Comparison of ENCODE assay signal across 15 mouse cellular contexts in genomic region chr2:49700176-49700971, GRCm38 (mm10).
DNase-seq lines count a peak whose midpoint lies in the region; ATAC-seq lines count a peak whose summit lies in the region.
"Had no signal": no experiment of that assay in that cellular context is flagged by ENCODE, and none has a peak within 500 bp of the region (broad histone marks: within the 10 kb centered on the region; RNA-seq: fewer than 3 reads in every experiment).

No protein-coding gene starts in this region.

- intact Hi-C loops in heart, postnatal 14 days (cut with DNase I): no loop called here

- no peaks in the 10 kb centered on the region for H3K9me3 ChIP-seq in lung, embryonic 15.5 days
- H3K9me3 ChIP-seq: hindbrain, embryonic 13.5 days; limb, embryonic 15.5 days had no signal

- H3K9ac ChIP-seq in lung, embryonic 15.5 days: no peak overlapping the region
- H3K9ac ChIP-seq: hindbrain, embryonic 13.5 days; limb, embryonic 15.5 days had no signal

- no peaks in the 10 kb centered on the region for H3K36me3 ChIP-seq in lung, embryonic 15.5 days

- no peak for DNase-seq in cerebellum, adult 11 months
- no peak for DNase-seq in lung, postnatal 25 days (ENCODE audit: low spot score)
- DNase-seq in heart, adult 9 months (ENCODE audit: low spot score in 2 of 2): peak; percentile 11 to 29
- DNase-seq in heart, postnatal 14 days: peak; percentile 12 to 26
- no peak for DNase-seq in urinary bladder, adult 2 months (ENCODE audit: low spot score)
- DNase-seq in frontal cortex, postnatal 14 days (ENCODE audit: low spot score in 2 of 2): no peak
- DNase-seq: adrenal gland, adult 8-10 months; cerebellum, postnatal 14 days; kidney, adult 11 months; retina, postnatal 1 day had no signal

- no peak overlapping the region for H3K4me2 ChIP-seq in lung, embryonic 15.5 days
- H3K4me2 ChIP-seq: hindbrain, embryonic 13.5 days; limb, embryonic 15.5 days had no signal

- no peak overlapping the region for H3K4me3 ChIP-seq in lung, embryonic 15.5 days
- H3K4me3 ChIP-seq: hindbrain, embryonic 13.5 days; limb, embryonic 15.5 days had no signal

- H3K27me3 ChIP-seq in lung, embryonic 15.5 days: no peaks in the 10 kb centered on the region
- H3K27me3 ChIP-seq: hindbrain, embryonic 13.5 days; limb, embryonic 15.5 days had no signal

- no peaks in the 10 kb centered on the region for H3K4me1 ChIP-seq in lung, embryonic 15.5 days
- H3K4me1 ChIP-seq: limb, embryonic 15.5 days had no signal

- 0 out of 2 replicates have a peak, but pooled peaks have one; percentile 23 for ATAC-seq in cerebellum, adult (ENCODE audit: insufficient number of reproducible peaks, low FRiP score, low TSS enrichment)
- ATAC-seq in lung, embryonic 15.5 days (ENCODE audit: borderline replicate concordance, extremely low read depth, low FRiP score, low TSS enrichment): peak; percentile 57; the same call in 1 of the 2 replicates
- ATAC-seq: midbrain, embryonic 16.5 days had no signal

- 77% methylated on average over 22 of the region's 22 CpGs for WGBS in lung, embryonic 15.5 days

- no peak overlapping the region for H3K27ac ChIP-seq in lung, embryonic 15.5 days
- H3K27ac ChIP-seq: hindbrain, embryonic 13.5 days; limb, embryonic 15.5 days had no signal

Comparison
In these comparisons a context has a peak if more than half of its experiments do, and no peak if none do; other contexts are left out.
1. DNase-seq: peak in heart, adult 9 months (2 of 2) and heart, postnatal 14 days (2 of 2); none in cerebellum, adult 11 months (single experiment), lung, postnatal 25 days (single experiment), urinary bladder, adult 2 months (single experiment) and frontal cortex, postnatal 14 days (0 of 2).